8 mouse cellular contexts compared by ENCODE assay signal in the genomic region with DNA sequence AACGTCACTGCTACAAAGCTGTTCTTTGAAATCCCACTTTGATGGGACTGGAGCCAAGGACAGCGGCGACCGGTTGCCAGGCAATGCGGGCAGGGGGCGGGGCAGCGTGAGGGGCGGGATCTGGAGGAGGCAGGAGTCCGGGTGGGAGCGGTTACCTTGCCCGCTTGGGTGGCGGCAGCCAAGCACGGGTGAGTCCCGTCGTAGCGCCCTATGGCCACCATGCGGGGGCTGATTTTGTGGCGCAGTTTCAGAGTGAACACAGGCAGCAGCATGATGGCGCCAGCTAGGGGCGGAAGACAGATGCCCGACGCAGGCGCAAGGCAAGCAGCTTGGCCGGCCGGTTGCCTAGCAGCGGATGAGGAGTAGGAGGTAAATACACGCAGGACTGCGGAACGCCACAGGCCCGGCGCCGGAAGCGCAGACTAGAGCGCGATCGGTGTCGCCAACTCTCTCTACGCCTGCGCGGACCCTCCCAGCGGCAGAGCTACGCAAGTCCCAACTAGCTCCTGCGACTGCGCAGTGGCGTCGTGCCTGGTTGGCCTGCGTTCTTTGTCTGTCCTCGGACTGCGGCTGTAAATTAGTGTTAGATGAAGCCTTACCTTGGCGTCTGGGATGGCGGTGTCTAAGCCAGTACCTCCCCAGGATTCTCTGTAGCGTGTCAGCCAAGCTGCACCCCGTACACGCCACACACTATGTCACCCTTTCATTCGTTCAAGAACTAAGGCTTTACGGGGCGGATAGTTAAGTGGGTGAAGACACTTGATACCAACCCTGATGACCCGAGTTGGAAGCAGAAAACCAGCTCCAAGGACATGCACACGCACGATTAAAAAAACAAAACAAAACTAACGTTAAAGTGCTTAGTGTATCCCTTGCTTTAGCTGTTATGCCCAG. TPM values are rescaled to one million over a fixed set of nuclear protein-coding genes. Genes with fewer than 3 reads are reported as not detected.
DNase-seq lines count a peak whose midpoint lies in the region; ATAC-seq and TF ChIP-seq lines count a peak whose summit lies in the region.

A gene (minus strand): TSS at position 848 of the 894 bp plus-strand sequence.

- peak within 1 kb of the TSS; percentile 70 for H3K9ac ChIP-seq in kidney, embryonic 14.5 days (ENCODE audit: low read depth, low read length)
- H3K9ac ChIP-seq in limb, embryonic 15.5 days: peak within 1 kb of the TSS; percentile 50

- peaks cover 15% of the 10 kb centered on the region for H3K4me1 ChIP-seq in bone marrow macrophage, adult 2 months (ENCODE audit: control insufficient read depth, insufficient read depth, low read length)
- H3K4me1 ChIP-seq in embryonic fibroblast, embryonic 13.5 days (ENCODE audit: control insufficient read depth, insufficient read depth, low read length): no peaks in the 10 kb centered on the region
- 0 out of 2 replicates have a peak, but pooled peaks cover 5% of the 10 kb centered on the region for H3K4me1 ChIP-seq in kidney, embryonic 14.5 days (ENCODE audit: control insufficient read depth, insufficient read depth, low read length)
- 0 out of 2 replicates have a peak, but pooled peaks cover 2% of the 10 kb centered on the region for H3K4me1 ChIP-seq in limb, embryonic 15.5 days

- WGBS in kidney, embryonic 14.5 days: under 1% methylated on average over 61 of the region's 61 CpGs
- 1% methylated on average over 61 of the region's 61 CpGs for WGBS in limb, embryonic 15.5 days

- peak within 1 kb of the TSS; percentile 75 for H3K4me2 ChIP-seq in kidney, embryonic 14.5 days (replicated peaks; ENCODE audit: low read depth, low read length)
- H3K4me2 ChIP-seq in limb, embryonic 15.5 days: peak within 1 kb of the TSS; percentile 65

- H3K27ac ChIP-seq in bone marrow macrophage, adult 2 months (ENCODE audit: insufficient read depth, low read depth, low read length): peak within 1 kb of the TSS; percentile 33
- H3K27ac ChIP-seq in embryonic fibroblast, embryonic 13.5 days (ENCODE audit: insufficient read depth, low read length): peak within 1 kb of the TSS; percentile 60
- H3K27ac ChIP-seq in kidney, embryonic 14.5 days (ENCODE audit: low read depth, low read length): peak within 1 kb of the TSS; percentile 96
- H3K27ac ChIP-seq in limb, embryonic 15.5 days: peak within 1 kb of the TSS; percentile 95

- peak; percentile 99 for ATAC-seq in kidney, embryonic 14.5 days (ENCODE audit: low FRiP score, low TSS enrichment)
- peak; percentile 99 for ATAC-seq in limb, embryonic 15.5 days (ENCODE audit: insufficient number of reproducible peaks, low FRiP score, low TSS enrichment, low read depth)

- no peaks in the 10 kb centered on the region for H3K9me3 ChIP-seq in kidney, embryonic 14.5 days (ENCODE audit: control insufficient read depth, low read length)
- no peaks in the 10 kb centered on the region for H3K9me3 ChIP-seq in limb, embryonic 15.5 days

- TF ChIP-seq CTCF in bone marrow macrophage, adult 2 months (IDR thresholded peaks at IDR 0.05; ENCODE audit: low read depth, low read length): peak; percentile 8; the same call in 1 of the 2 replicates
- no peak for TF ChIP-seq CTCF in embryonic fibroblast, embryonic 13.5 days (IDR thresholded peaks at IDR 0.05; ENCODE audit: borderline replicate concordance, insufficient read depth, low read length)

- TF ChIP-seq POLR2A in bone marrow macrophage, adult 2 months (IDR thresholded peaks at IDR 0.05; ENCODE audit: borderline replicate concordance, low read depth, low read length): 0 out of 2 replicates have a peak, but pooled peaks have one; percentile 66
- TF ChIP-seq POLR2A in embryonic fibroblast, embryonic 13.5 days (IDR thresholded peaks at IDR 0.05; ENCODE audit: low read depth, low read length): peak; percentile 99

- H3K36me3 ChIP-seq in kidney, embryonic 14.5 days (ENCODE audit: control insufficient read depth, insufficient read depth, low read length): no peaks in the 10 kb centered on the region
- no peaks in the 10 kb centered on the region for H3K36me3 ChIP-seq in limb, embryonic 15.5 days

- H3K4me3 ChIP-seq in bone marrow macrophage, adult 2 months (ENCODE audit: insufficient read depth, low read length): peak within 1 kb of the TSS; percentile 78
- peak within 1 kb of the TSS; percentile 48 for H3K4me3 ChIP-seq in embryonic fibroblast, embryonic 13.5 days (ENCODE audit: insufficient read depth, low read length)
- peak within 1 kb of the TSS; percentile 67 for H3K4me3 ChIP-seq in kidney, embryonic 14.5 days (ENCODE audit: low read length)
- peak within 1 kb of the TSS; percentile 76 for H3K4me3 ChIP-seq in limb, embryonic 15.5 days

- H3K27me3 ChIP-seq in kidney, embryonic 14.5 days (ENCODE audit: control insufficient read depth, insufficient read depth, low read length): no peaks in the 10 kb centered on the region
- H3K27me3 ChIP-seq in limb, embryonic 15.5 days: no peaks in the 10 kb centered on the region

- peak; percentile 99 for DNase-seq in A20 (ENCODE audit: low read depth, low spot score)
- peak; percentile 99 to 100 for DNase-seq in heart, adult 9 months (ENCODE audit: low spot score in 2 of 2)
- DNase-seq in monocyte, adult 2 months (ENCODE audit: low read depth in 1 of 2, low spot score in 2 of 2): peak; percentile 97
- DNase-seq in spleen, postnatal 36 days (ENCODE audit: low spot score in 2 of 2): peak; percentile 99 to 100

RNA-seq across cellular contexts. Expression of the gene that starts here (rescaled TPM):
- 5.7 and 6.7 TPM in 2 replicates for polyA plus RNA-seq in bone marrow macrophage, adult 2 months (2012; ENCODE audit: insufficient read depth, insufficient read length, missing spikeins)
- 4.7 and 8.7 TPM in 2 replicates for polyA plus RNA-seq in embryonic fibroblast, embryonic 13.5 days (2011; ENCODE audit: insufficient read length, low read depth, missing spikeins)
- 13.8 and 16.8 TPM in 2 replicates for polyA plus RNA-seq in kidney, embryonic 14.5 days (2014; fragmentation: Nextera tagmentation; extraction: Ambion mirVana)
- polyA plus RNA-seq in limb, embryonic 15.5 days (2015; fragmentation: Nextera tagmentation; extraction: Ambion mirVana): 10.4 TPM in 2 replicates

Comparison
In these comparisons a context has a peak if more than half of its experiments do, and no peak if none do; other contexts are left out.
1. Peak in every context shown above with its lines: DNase-seq, ATAC-seq, H3K4me3 ChIP-seq and H3K27ac ChIP-seq.
2. H3K27ac ChIP-seq: peak in every context shown above with its lines; median percentile 96 in kidney, embryonic 14.5 days; 95 in limb, embryonic 15.5 days; 60 in embryonic fibroblast, embryonic 13.5 days; 33 in bone marrow macrophage, adult 2 months.